Mouse (Mus musculus): ENCODE results near the gene Dct. TPM values are rescaled to one million over a fixed set of nuclear protein-coding genes. Genes with fewer than 3 reads are reported as not detected.

The Dct gene
- total RNA-seq, 2 experiments from 2014 or later, result 0.26 to 0.70 TPM

Other genes with a start within 250 kb of the Dct start
- gene Tgds, start 80.5 kb upstream of the Dct start, total RNA-seq (2021), result 1 to 10 TPM; 7.9 to 9.1 TPM
- 10 to 100 TPM; 28.6 to 30.2 TPM for gene Gpr180, start 84.9 kb upstream of the Dct start, total RNA-seq (2021)
- gene Sox21, start 184.8 kb upstream of the Dct start, total RNA-seq (2021), result 10 to 100 TPM; 12.9 to 13.0 TPM
- not detected for gene Gm9376, start 214.7 kb upstream of the Dct start, total RNA-seq (2021)

Data from left cerebral cortex, adult 18-20 months (tissue).